Mouse (Mus musculus): ENCODE measurements around the gene Gm20870.
"Not testable (repeated sequence)": the region's sequence is repeated elsewhere in the genome, so short reads cannot be mapped to it uniquely, and the experiment has no call there.

Gm20870 gene

DNA sequence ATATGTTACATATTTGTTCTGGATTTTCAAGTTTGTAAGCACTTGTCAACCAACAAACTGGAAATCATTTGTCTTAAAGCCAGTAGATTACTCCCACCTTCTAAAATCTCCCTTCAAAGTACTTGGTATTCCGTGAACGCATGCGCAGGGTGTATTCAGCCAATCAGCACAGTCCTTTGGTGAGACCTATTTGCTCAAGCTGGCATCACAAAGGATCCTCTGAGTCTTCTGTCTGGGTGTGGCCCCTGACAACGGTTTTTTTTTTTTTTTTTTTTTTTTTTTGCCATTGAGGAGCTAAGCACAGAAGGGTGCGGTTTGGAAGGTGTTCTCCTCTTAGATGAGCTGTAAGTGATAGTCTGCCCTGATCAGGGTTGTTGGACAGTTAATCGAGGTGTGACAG lies at the start of gene Gm20870:
Gene Gm20870 (plus strand): TSS at position 301 of the 400 bp plus-strand sequence.
- DNase-seq (ENCODE audit: low spot score): not testable (repeated sequence)

Measured in embryo, embryonic 10.5 days (tissue).